Mouse (Mus musculus): ENCODE measurements at regions not wholly inside any gene's neighbourhood (a gene's known extent, or its start where the extent isn't known, plus 50 kb on each side); places are given as distances from the start of the nearest gene placed in this dataset.

DNA sequence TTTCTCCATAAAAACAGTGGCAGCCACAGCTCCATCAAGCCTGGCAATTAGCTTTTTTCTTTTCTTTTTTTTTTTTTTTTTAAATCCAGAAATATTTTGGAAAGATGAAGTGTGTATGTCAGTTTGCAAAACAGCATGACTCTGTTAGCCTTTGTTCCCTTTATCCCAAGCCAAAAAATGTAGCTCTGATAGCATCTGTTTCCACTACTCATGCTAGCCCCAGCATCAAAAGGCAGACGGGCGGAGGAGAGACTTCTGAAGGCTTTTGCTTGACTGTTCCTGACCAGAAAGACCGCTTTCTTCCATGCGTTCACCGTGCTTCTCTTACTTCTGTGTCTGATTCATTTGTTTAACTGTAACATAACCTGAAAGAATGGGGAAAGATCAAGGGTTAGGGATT is 1039.5 kb downstream of the Ttll7 start:
- Histone ChIP-seq H3K9me3 (ENCODE audit: control insufficient read depth, low read length) (no peaks in the 10 kb centered on the region), H3K4me3 (replicated peaks; ENCODE audit: low read depth, low read length) (no peak overlapping the region), H3K4me2 (ENCODE audit: low read length) (no peak overlapping the region), H3K4me1 (ENCODE audit: control insufficient read depth, insufficient read depth, low read length) (no peaks in the 10 kb centered on the region), H3K36me3 (ENCODE audit: control insufficient read depth, insufficient read depth, low read length) (no peaks in the 10 kb centered on the region), H3K9ac (replicated peaks; ENCODE audit: low read length) (no peak overlapping the region), H3K27me3 (ENCODE audit: control insufficient read depth, insufficient read depth, low read length) (no peaks in the 10 kb centered on the region), H3K27ac (replicated peaks; ENCODE audit: low read depth, low read length) (no peak overlapping the region)
- no peak for DNase-seq
- WGBS: 86% methylated on average over 5 of the region's 5 CpGs
- no peak for ATAC-seq (ENCODE audit: low FRiP score, low TSS enrichment)

DNA sequence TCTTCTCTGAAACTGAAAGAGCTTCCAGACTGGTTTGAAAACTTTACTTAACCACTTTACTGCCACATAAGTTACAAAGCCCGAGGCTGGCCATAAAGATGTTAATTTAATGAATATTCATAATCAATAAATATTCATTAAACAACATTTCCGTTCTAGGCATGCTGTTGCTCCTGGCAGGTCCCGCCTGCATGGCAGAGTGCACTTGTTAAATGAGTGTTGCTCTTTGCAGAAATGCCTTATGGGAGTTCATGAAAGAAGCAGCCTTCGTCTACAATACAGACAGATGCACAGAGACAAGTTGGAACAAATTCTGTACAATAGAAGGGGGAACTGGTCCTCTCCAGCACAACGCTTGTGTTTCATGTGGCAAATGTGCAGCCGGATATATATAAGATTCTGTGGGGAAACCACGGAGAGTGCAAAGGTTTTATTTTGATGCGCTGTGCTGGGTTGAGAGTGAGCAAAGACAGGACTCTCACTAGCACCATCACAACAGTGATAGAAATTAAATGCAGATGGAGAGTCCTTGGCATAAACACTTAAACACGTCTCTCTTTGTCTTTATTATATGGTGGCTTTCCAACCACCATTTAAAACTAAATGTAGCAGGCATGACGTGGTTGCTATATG is 1034.2 kb downstream of the Ttll7 start:
- no peak overlapping the region for H3K27ac ChIP-seq (replicated peaks; ENCODE audit: low read depth, low read length)
- H3K36me3 ChIP-seq (ENCODE audit: control insufficient read depth, insufficient read depth, low read length): no peaks in the 10 kb centered on the region
- H3K4me2 ChIP-seq (ENCODE audit: low read length): no peak overlapping the region
- DNase-seq (peak; percentile 63), ATAC-seq (ENCODE audit: low FRiP score, low TSS enrichment) (no peak)
- no peak overlapping the region for H3K4me3 ChIP-seq (replicated peaks; ENCODE audit: low read depth, low read length)
- 42% methylated on average over 10 of the region's 10 CpGs for WGBS
- H3K9ac ChIP-seq (replicated peaks; ENCODE audit: low read length): no peak overlapping the region
- H3K4me1 ChIP-seq (ENCODE audit: control insufficient read depth, insufficient read depth, low read length): peaks cover 12% of the 10 kb centered on the region
- no peaks in the 10 kb centered on the region for H3K9me3 ChIP-seq (ENCODE audit: control insufficient read depth, low read length)
- no peaks in the 10 kb centered on the region for H3K27me3 ChIP-seq (ENCODE audit: control insufficient read depth, insufficient read depth, low read length)

DNA sequence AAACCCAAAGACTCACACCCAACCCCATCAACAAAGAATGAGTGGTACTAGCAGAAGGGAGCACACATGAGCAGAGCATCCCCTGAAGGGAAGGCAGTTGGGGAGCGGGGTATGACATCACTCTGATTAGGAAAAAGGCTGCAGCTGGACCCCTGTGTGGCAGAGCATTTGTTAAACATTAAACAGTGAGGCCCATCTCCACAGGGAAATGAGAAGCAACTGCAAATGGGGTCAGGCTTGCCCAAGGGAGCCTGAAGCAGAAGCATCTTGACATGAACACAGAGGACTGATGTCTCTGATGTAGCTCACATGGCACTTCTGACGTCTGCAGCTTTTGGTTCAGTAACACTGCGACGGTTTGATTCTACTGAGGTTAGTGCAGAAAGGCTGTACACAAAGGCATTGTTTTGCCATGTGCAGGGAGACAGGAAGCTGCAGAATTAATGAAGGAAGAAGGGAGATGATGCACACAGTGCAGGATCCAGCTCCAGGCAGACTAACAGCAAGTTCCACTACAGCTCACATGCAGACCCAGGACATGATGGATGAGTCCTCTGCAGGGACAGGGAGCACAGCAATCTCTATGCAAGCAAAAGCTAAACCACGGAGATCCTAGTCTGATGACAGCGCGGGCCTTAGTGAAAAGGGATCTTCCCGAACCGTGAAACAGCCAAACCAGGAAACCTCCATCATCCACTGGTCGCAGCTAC is 1030.9 kb downstream of the Ttll7 start:
- Histone ChIP-seq H3K4me1 (ENCODE audit: control insufficient read depth, insufficient read depth, low read length) (peaks cover 12% of the 10 kb centered on the region), H3K36me3 (ENCODE audit: control insufficient read depth, insufficient read depth, low read length) (no peaks in the 10 kb centered on the region), H3K9ac (replicated peaks; ENCODE audit: low read length) (no peak overlapping the region), H3K9me3 (ENCODE audit: control insufficient read depth, low read length) (no peaks in the 10 kb centered on the region), H3K27me3 (ENCODE audit: control insufficient read depth, insufficient read depth, low read length) (no peaks in the 10 kb centered on the region), H3K4me2 (ENCODE audit: low read length) (no peak overlapping the region), H3K27ac (replicated peaks; ENCODE audit: low read depth, low read length) (0 out of 2 replicates have a peak overlapping the region, but pooled peaks have one; percentile 9), H3K4me3 (replicated peaks; ENCODE audit: low read depth, low read length) (no peak overlapping the region)
- peak; percentile 35 for DNase-seq
- peak; percentile 57; the same call in 1 of the 2 replicates for ATAC-seq (ENCODE audit: low FRiP score, low TSS enrichment)
- 58% methylated on average over 10 of the region's 10 CpGs for WGBS

DNA sequence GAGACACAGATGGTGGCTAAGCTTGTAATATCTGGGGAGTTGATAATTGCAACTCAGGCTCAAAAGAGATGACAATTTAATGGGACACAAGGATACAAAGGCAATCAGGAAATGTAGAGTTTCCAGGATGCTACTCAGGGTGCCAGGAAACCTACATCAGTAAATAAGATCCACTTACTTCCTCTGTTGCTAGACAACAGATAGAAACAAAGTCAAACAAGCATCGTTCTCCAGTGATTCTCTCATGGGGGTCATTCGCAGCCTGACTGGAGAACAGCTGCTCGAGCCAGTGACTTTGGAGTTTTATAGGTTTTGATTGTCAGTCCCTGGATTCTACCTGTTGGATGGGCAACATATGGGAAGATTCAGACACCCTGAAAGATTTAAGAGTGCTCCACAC is 1026.5 kb downstream of the Ttll7 start:
- Histone ChIP-seq H3K4me1 (ENCODE audit: control insufficient read depth, insufficient read depth, low read length) (peaks cover 12% of the 10 kb centered on the region), H3K9ac (replicated peaks; ENCODE audit: low read length) (no peak overlapping the region), H3K27me3 (ENCODE audit: control insufficient read depth, insufficient read depth, low read length) (no peaks in the 10 kb centered on the region), H3K4me2 (ENCODE audit: low read length) (no peak overlapping the region), H3K27ac (replicated peaks; ENCODE audit: low read depth, low read length) (no peak overlapping the region), H3K9me3 (ENCODE audit: control insufficient read depth, low read length) (no peaks in the 10 kb centered on the region), H3K4me3 (replicated peaks; ENCODE audit: low read depth, low read length) (no peak overlapping the region), H3K36me3 (ENCODE audit: control insufficient read depth, insufficient read depth, low read length) (no peaks in the 10 kb centered on the region)
- WGBS: 66% methylated on average over 3 of the region's 3 CpGs
- no peak for DNase-seq
- no peak for ATAC-seq (ENCODE audit: low FRiP score, low TSS enrichment)

DNA sequence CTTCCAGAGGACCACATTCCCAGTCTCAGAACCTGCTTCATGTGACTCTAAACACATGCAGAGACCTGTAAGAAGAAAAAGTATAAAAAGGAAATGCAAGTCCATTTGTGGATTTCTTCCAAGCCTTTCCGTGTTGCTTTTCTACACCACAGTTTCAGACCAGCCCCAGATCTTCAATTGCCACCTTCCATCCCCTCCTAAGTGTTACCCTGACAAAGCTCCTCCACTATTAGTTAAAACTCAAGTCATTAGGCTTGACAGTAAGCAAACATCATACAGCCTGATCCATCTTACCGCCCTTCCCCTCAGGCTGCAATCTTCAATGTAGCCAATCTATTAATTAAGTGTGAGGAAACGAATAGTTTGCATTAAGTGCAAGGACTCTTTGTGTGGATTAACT is 1016.1 kb downstream of the Ttll7 start:
- Histone ChIP-seq H3K9me3 (ENCODE audit: control insufficient read depth, low read length) (no peaks in the 10 kb centered on the region), H3K36me3 (ENCODE audit: control insufficient read depth, insufficient read depth, low read length) (no peaks in the 10 kb centered on the region), H3K4me3 (replicated peaks; ENCODE audit: low read depth, low read length) (no peak overlapping the region), H3K4me1 (ENCODE audit: control insufficient read depth, insufficient read depth, low read length) (no peaks in the 10 kb centered on the region), H3K9ac (replicated peaks; ENCODE audit: low read length) (no peak overlapping the region), H3K4me2 (ENCODE audit: low read length) (no peak overlapping the region), H3K27ac (replicated peaks; ENCODE audit: low read depth, low read length) (no peak overlapping the region), H3K27me3 (ENCODE audit: control insufficient read depth, insufficient read depth, low read length) (no peaks in the 10 kb centered on the region)
- ATAC-seq (ENCODE audit: low FRiP score, low TSS enrichment) (no peak), DNase-seq (no peak)
- WGBS: 68% methylated on average over 3 of the region's 3 CpGs

DNA sequence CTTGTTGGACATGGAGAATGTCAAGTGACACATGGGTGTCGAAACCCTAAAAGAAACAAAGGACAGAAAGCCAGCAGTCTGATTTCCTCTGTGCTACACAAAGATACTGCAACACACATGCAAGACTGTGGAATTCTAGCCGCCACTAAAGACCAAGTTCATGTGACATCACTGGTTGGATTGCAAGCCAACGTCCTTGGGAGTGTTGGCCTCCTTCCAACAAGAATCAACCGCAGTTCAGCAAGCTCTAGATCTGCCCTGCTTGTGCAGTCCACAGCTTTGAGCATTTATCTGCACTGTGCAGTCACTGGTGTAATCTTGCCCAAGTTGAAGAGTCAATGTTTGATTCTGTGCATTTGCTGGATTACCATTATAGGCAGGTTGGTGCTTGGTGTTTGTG is 1001.2 kb downstream of the Ttll7 start:
- H3K36me3 ChIP-seq (ENCODE audit: control insufficient read depth, insufficient read depth, low read length): no peaks in the 10 kb centered on the region
- DNase-seq (no peak), ATAC-seq (ENCODE audit: low FRiP score, low TSS enrichment) (no peak)
- 85% methylated on average over 4 of the region's 4 CpGs for WGBS
- H3K4me3 ChIP-seq (replicated peaks; ENCODE audit: low read depth, low read length): no peak overlapping the region
- H3K9ac ChIP-seq (replicated peaks; ENCODE audit: low read length): no peak overlapping the region
- no peaks in the 10 kb centered on the region for H3K4me1 ChIP-seq (ENCODE audit: control insufficient read depth, insufficient read depth, low read length)
- H3K4me2 ChIP-seq (ENCODE audit: low read length): no peak overlapping the region
- no peaks in the 10 kb centered on the region for H3K27me3 ChIP-seq (ENCODE audit: control insufficient read depth, insufficient read depth, low read length)
- H3K9me3 ChIP-seq (ENCODE audit: control insufficient read depth, low read length): no peaks in the 10 kb centered on the region
- H3K27ac ChIP-seq (replicated peaks; ENCODE audit: low read depth, low read length): no peak overlapping the region

DNA sequence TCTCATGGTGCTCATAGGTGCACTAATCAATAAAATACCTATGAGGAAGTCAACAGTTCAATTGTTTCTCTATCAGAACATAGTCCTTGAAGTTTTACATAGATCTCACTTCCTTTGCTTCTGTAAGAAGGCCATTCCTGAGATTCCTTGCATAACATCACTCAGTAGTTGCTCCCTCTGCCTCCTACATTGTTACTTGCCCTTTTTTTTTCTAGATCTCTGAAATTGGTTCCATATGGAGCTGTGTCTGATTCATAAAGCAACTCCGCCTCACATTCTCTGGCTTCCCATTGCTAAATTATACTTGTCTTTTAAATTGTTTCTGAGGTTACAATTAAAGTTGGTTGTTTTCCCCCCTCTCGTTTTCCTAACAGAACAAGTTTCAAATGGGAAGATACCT is 1000.7 kb downstream of the Ttll7 start:
- H3K27ac ChIP-seq (replicated peaks; ENCODE audit: low read depth, low read length): no peak overlapping the region
- H3K9ac ChIP-seq (replicated peaks; ENCODE audit: low read length): no peak overlapping the region
- H3K4me1 ChIP-seq (ENCODE audit: control insufficient read depth, insufficient read depth, low read length): no peaks in the 10 kb centered on the region
- H3K9me3 ChIP-seq (ENCODE audit: control insufficient read depth, low read length): no peaks in the 10 kb centered on the region
- no peaks in the 10 kb centered on the region for H3K36me3 ChIP-seq (ENCODE audit: control insufficient read depth, insufficient read depth, low read length)
- ATAC-seq (ENCODE audit: low FRiP score, low TSS enrichment) (no peak), DNase-seq (no peak)
- H3K27me3 ChIP-seq (ENCODE audit: control insufficient read depth, insufficient read depth, low read length): no peaks in the 10 kb centered on the region
- WGBS: 84% methylated on average over 2 of the region's 2 CpGs
- H3K4me3 ChIP-seq (replicated peaks; ENCODE audit: low read depth, low read length): no peak overlapping the region
- H3K4me2 ChIP-seq (ENCODE audit: low read length): no peak overlapping the region

DNA sequence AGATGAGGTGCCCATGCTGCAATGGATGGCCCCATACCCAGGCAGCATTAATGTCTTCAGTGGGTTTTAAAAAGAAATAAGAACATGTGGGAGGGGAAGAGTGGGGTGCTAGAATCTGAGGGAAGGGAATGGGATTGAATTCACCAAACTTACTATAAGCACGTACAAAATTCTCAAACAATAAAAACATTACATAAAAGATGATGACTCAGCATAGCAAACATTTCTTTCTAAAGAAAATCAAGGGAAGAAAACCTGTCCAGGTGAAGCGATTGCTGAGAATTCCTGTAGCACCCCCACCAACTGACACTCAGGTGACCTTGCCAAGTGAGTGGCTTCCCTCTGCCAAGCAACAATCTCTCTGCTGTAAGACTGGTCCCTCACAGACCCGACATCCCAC is 989.2 kb downstream of the Ttll7 start:
- Histone ChIP-seq H3K4me1 (ENCODE audit: control insufficient read depth, insufficient read depth, low read length) (no peaks in the 10 kb centered on the region), H3K27ac (replicated peaks; ENCODE audit: low read depth, low read length) (no peak overlapping the region), H3K27me3 (ENCODE audit: control insufficient read depth, insufficient read depth, low read length) (no peaks in the 10 kb centered on the region), H3K36me3 (ENCODE audit: control insufficient read depth, insufficient read depth, low read length) (no peaks in the 10 kb centered on the region), H3K4me3 (replicated peaks; ENCODE audit: low read depth, low read length) (no peak overlapping the region), H3K9ac (replicated peaks; ENCODE audit: low read length) (no peak overlapping the region), H3K4me2 (ENCODE audit: low read length) (no peak overlapping the region), H3K9me3 (ENCODE audit: control insufficient read depth, low read length) (no peaks in the 10 kb centered on the region)
- no peak for DNase-seq
- ATAC-seq (ENCODE audit: low FRiP score, low TSS enrichment): no peak
- WGBS: 89% methylated on average over 3 of the region's 3 CpGs

DNA sequence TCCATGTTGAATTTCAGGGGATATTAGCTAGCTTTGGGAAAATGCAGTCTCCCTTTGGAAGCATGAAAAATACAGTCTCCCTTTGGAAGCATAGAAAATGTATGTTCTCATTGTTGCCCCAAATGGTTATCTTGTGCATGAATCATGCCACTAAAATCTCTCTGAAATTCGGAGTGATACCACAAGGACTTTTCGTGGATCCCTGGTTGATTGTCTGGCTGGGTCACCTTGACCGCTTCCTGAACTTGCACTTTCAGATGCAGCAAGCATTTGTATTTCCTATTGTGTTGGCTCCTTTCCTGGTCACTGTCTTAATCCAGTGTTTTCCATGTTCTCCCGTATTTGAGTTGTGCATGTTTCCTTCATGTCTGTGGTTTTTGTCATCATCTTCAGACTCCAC is 986.6 kb downstream of the Ttll7 start:
- 89% methylated on average over 4 of the region's 4 CpGs for WGBS
- no peak overlapping the region for H3K4me3 ChIP-seq (replicated peaks; ENCODE audit: low read depth, low read length)
- no peaks in the 10 kb centered on the region for H3K9me3 ChIP-seq (ENCODE audit: control insufficient read depth, low read length)
- DNase-seq: no peak
- H3K4me2 ChIP-seq (ENCODE audit: low read length): no peak overlapping the region
- no peaks in the 10 kb centered on the region for H3K4me1 ChIP-seq (ENCODE audit: control insufficient read depth, insufficient read depth, low read length)
- H3K36me3 ChIP-seq (ENCODE audit: control insufficient read depth, insufficient read depth, low read length): no peaks in the 10 kb centered on the region
- no peak overlapping the region for H3K27ac ChIP-seq (replicated peaks; ENCODE audit: low read depth, low read length)
- no peak overlapping the region for H3K9ac ChIP-seq (replicated peaks; ENCODE audit: low read length)
- H3K27me3 ChIP-seq (ENCODE audit: control insufficient read depth, insufficient read depth, low read length): no peaks in the 10 kb centered on the region
- no peak for ATAC-seq (ENCODE audit: low FRiP score, low TSS enrichment)
